Mouse (Mus musculus) cerebellum, adult 2 months (tissue): ENCODE data around the gene Wfikkn1. TPM values are rescaled to one million over a fixed set of nuclear protein-coding genes. Genes with fewer than 3 reads are reported as not detected.

Experiments used
- DNase-seq, 2 experiments: peaks; one replicate each; pipeline ENCODE4 v3.0.0; 2021
- H3K27ac ChIP-seq: fragments of 200-500 bp; 2 replicates; pipeline ENCODE4 v1.5.1; 2012; ENCODE audit warnings: low read length, control low read depth, inconsistent platforms; ENCODE audit not compliant: insufficient read depth
- H3K27me3 ChIP-seq: fragments of 200-500 bp; 2 replicates; pipeline ENCODE4 v1.6.1; 2012; ENCODE audit warnings: inconsistent platforms, mild to moderate bottlenecking, low read length, moderate library complexity; ENCODE audit not compliant: control insufficient read depth, insufficient read depth
- H3K4me1 ChIP-seq: fragments of 200-500 bp; 2 replicates; pipeline ENCODE4 v1.6.1; 2011; ENCODE audit warnings: low read length; ENCODE audit not compliant: control insufficient read depth, insufficient read depth
- H3K4me3 ChIP-seq: fragments of 200-500 bp; replicated peaks from 2 replicates; pipeline ENCODE3; 2011; ENCODE audit warnings: mild to moderate bottlenecking, low read depth, low read length, control low read depth; ENCODE audit not compliant: insufficient read depth
- CTCF ChIP-seq: fragments of 200-500 bp; IDR thresholded peaks from 2 replicates; pipeline ENCODE4 v1.5.1; 2011; ENCODE audit warnings: low read depth, mild to moderate bottlenecking, control low read depth, low read length, moderate library complexity, borderline replicate concordance; ENCODE audit not compliant: insufficient read depth
- POLR2A ChIP-seq: fragments of 200-500 bp; IDR thresholded peaks from 2 replicates; pipeline ENCODE4 v1.6.1; 2011; ENCODE audit warnings: low read length, control low read depth, borderline replicate concordance; ENCODE audit not compliant: insufficient read depth
- WGBS: fragments of 180-500 bp; shearing (Covaris S2); methylation state at CpG from one replicate; pipeline ENCODE4 v1.1.7; 2018; 5-methylcytosine and 5-hydroxymethylcytosine counted together
- polyA plus RNA-seq: library from polyadenylated mRNA; depleted of rRNA; stranded (reverse); fragments of >200 nt; gene quantifications from 2 replicates; pipeline ENCODE4 v1.2.3, GENCODE M21; 2012; rRNA removed

Wfikkn1 gene
- polyA plus RNA-seq, 1 experiment: 1.1 TPM

DNA sequence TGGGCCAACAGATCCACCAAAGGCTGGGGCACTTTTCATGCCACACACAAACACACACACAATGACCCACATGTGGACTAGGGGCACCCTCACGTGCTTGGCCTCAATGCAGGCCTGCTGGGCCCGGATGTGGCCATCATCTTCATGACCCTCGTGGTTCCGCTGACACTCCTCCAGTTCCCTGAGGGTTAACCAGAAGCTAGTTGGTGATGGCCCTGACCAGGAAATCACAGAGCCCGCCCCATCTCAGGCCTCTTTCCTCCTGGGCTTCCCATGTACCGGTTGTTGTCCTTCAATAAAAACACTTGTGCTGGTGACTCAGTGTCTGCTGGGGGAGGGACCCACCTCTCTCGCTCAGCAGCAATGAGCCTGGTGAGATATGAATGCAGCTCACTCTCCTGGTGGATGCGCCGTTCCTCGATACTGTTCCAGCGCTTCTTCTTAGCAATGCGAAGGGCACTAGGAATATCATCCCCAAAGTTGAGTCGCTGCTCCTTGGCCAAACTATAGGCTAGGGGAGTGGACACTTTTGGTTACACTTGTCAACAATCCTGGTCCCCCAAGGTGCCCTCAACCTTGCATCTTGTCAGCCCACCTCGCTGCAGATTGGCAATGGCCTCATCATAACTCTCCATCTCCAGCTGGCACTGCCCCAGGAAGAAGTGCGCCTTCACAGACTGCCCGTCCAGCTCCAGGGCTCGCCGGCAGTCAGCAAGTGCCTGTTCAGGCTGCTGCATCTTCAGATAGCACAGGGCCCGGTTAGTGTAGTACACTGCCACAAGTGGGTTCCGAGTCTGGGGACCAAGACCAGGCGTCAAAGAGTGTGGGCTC is 49.0 kb downstream of the Wfikkn1 start:
- H3K4me1 ChIP-seq: peaks cover 50% of the 10 kb centered on the region
- DNase-seq: peak; percentile 59 to 64
- no peaks in the 10 kb centered on the region for H3K27me3 ChIP-seq
- no peak for TF ChIP-seq POLR2A
- no peak for TF ChIP-seq CTCF
- no peak overlapping the region for H3K27ac ChIP-seq
- WGBS: 37% methylated on average over 21 of the region's 21 CpGs
- H3K4me3 ChIP-seq: peak overlapping the region; percentile 81

- WGBS: 77% methylated on average over 14 of the region's 14 CpGs
- no peak for DNase-seq
- no peak overlapping the region for H3K27ac ChIP-seq
- H3K27me3 ChIP-seq: no peaks in the 10 kb centered on the region
- H3K4me3 ChIP-seq: no peak overlapping the region
- H3K4me1 ChIP-seq: peaks cover 45% of the 10 kb centered on the region
- TF ChIP-seq CTCF (no peak), POLR2A (no peak)
Observed at GRCm38 (mm10) chr17:25830806-25831431, 49.7 kb downstream of the Wfikkn1 start.

- DNase-seq: no peak
- H3K4me3 ChIP-seq: no peak overlapping the region
- TF ChIP-seq CTCF: no peak
- TF ChIP-seq POLR2A: no peak
- no peaks in the 10 kb centered on the region for H3K27me3 ChIP-seq
- H3K4me1 ChIP-seq: peaks cover 39% of the 10 kb centered on the region
- no peak overlapping the region for H3K27ac ChIP-seq
- WGBS: 80% methylated on average over 4 of the region's 4 CpGs
Observed at GRCm38 (mm10) chr17:25830200-25830753, 50.4 kb downstream of the Wfikkn1 start.

- Histone ChIP-seq H3K4me1 (peaks cover 32% of the 10 kb centered on the region), H3K27me3 (no peaks in the 10 kb centered on the region), H3K4me3 (peak overlapping the region; percentile 92), H3K27ac (no peak overlapping the region)
- peak; percentile 22; the same call in 1 of the 2 replicates for TF ChIP-seq POLR2A
- no peak for TF ChIP-seq CTCF
- DNase-seq: no peak
- 16% methylated on average over 8 of the region's 8 CpGs for WGBS
Observed at GRCm38 (mm10) chr17:25829558-25830017, 51.1 kb downstream of the Wfikkn1 start.

- WGBS: 1% methylated on average over 32 of the region's 32 CpGs
- Histone ChIP-seq H3K27me3 (no peaks in the 10 kb centered on the region), H3K4me1 (peaks cover 33% of the 10 kb centered on the region), H3K27ac (peak within 1 kb of the TSS; percentile 52), H3K4me3 (peak within 1 kb of the TSS; percentile 92)
- TF ChIP-seq CTCF: peak; percentile 58; the same call in 1 of the 2 replicates
- peak; percentile 80 for TF ChIP-seq POLR2A
- DNase-seq: peak; percentile 84 to 85
Observed at GRCm38 (mm10) chr17:25828712-25829557, 51.7 kb downstream of the Wfikkn1 start, which contains the start of gene Jmjd8. Gene Jmjd8, plus strand, starts transcription at chr17:25828867.

DNA sequence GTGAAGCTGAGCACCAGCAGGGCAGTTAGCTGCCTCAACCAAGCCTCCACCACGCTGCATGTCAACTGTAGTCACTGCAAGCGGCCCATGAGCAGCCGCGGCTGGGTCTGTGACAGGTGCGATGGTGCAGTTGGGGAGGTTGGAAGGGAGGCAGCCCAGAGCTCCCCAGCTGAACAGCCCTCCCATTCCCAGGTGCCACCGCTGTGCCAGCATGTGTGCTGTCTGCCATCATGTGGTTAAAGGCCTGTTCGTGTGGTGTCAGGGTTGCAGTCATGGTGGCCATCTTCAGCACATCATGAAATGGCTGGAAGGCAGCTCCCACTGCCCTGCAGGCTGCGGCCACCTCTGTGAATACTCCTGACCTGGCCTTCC is 52.4 kb downstream of the Wfikkn1 start:
- no peak for TF ChIP-seq CTCF
- no peak for TF ChIP-seq POLR2A
- H3K4me3 ChIP-seq: peak overlapping the region; percentile 92
- DNase-seq: no peak
- peak overlapping the region; percentile 6; the same call in 1 of the 2 replicates for H3K27ac ChIP-seq
- 66% methylated on average over 8 of the region's 8 CpGs for WGBS
- peaks cover 33% of the 10 kb centered on the region for H3K4me1 ChIP-seq
- no peaks in the 10 kb centered on the region for H3K27me3 ChIP-seq

Other genes with a start within 250 kb of the Wfikkn1 start
- 489 and 519 TPM in 2 replicates for gene Gng13, start 163.7 kb downstream of the Wfikkn1 start, polyA plus RNA-seq
- 3.7 and 4.1 TPM in 2 replicates for gene Chtf18, start 153.4 kb downstream of the Wfikkn1 start, polyA plus RNA-seq
- gene Rpusd1, start 153.2 kb downstream of the Wfikkn1 start, polyA plus RNA-seq: 96.4 and 97.4 TPM in 2 replicates
- gene Mslnl, start 144.8 kb downstream of the Wfikkn1 start, polyA plus RNA-seq: 0.73 and 1.1 TPM in 2 replicates
- gene Msln, start 126.5 kb downstream of the Wfikkn1 start, polyA plus RNA-seq: 0.21 and 0.38 TPM in 2 replicates
- 43.5 and 45.5 TPM in 2 replicates for gene Narfl, start 107.1 kb downstream of the Wfikkn1 start, polyA plus RNA-seq
- gene Haghl, start 95.2 kb downstream of the Wfikkn1 start, polyA plus RNA-seq: 340 and 348 TPM in 2 replicates
- gene Ccdc78, start 94.3 kb downstream of the Wfikkn1 start, polyA plus RNA-seq: 0.47 and 0.79 TPM in 2 replicates
- gene Fam173a, start 88.0 kb downstream of the Wfikkn1 start, polyA plus RNA-seq: 167 and 178 TPM in 2 replicates
- 3.3 and 5.0 TPM in 2 replicates for gene AC134908.4, start 85.2 kb downstream of the Wfikkn1 start, polyA plus RNA-seq
- gene Metrn, start 83.7 kb downstream of the Wfikkn1 start, polyA plus RNA-seq: 534 and 542 TPM in 2 replicates
- gene Fbxl16, start 71.8 kb downstream of the Wfikkn1 start, polyA plus RNA-seq: 187 and 207 TPM in 2 replicates
- 32.8 and 34.2 TPM in 2 replicates for gene Wdr24, start 57.2 kb downstream of the Wfikkn1 start, polyA plus RNA-seq
- gene Jmjd8, start 52.0 kb downstream of the Wfikkn1 start, polyA plus RNA-seq: 65.8 and 75.2 TPM in 2 replicates
- 326 and 333 TPM in 2 replicates for gene Stub1, start 47.5 kb downstream of the Wfikkn1 start, polyA plus RNA-seq
- gene Rhbdl1, start 43.6 kb downstream of the Wfikkn1 start, polyA plus RNA-seq: 111 and 119 TPM in 2 replicates
- 42.9 and 45.9 TPM in 2 replicates for gene Gm20683, start 39.1 kb downstream of the Wfikkn1 start, polyA plus RNA-seq
- 105 and 121 TPM in 2 replicates for gene Rhot2, start 36.0 kb downstream of the Wfikkn1 start, polyA plus RNA-seq
- 21.6 and 26.9 TPM in 2 replicates for gene Wdr90, start 19.4 kb downstream of the Wfikkn1 start, polyA plus RNA-seq
- gene Mcrip2, start 12.1 kb downstream of the Wfikkn1 start, polyA plus RNA-seq: 31.9 and 34.1 TPM in 2 replicates
- gene Mettl26, start 5.8 kb downstream of the Wfikkn1 start, polyA plus RNA-seq: 110 and 116 TPM in 2 replicates
- 70.0 and 74.6 TPM in 2 replicates for gene Rab40c, start 38.9 kb upstream of the Wfikkn1 start, polyA plus RNA-seq
- gene Pigq, start 64.1 kb upstream of the Wfikkn1 start, polyA plus RNA-seq: 170 and 191 TPM in 2 replicates
- 1.9 and 2.5 TPM in 2 replicates for gene Nhlrc4, start 64.1 kb upstream of the Wfikkn1 start, polyA plus RNA-seq
- gene A930017K11Rik, start 71.7 kb upstream of the Wfikkn1 start, polyA plus RNA-seq: 13.4 and 14.0 TPM in 2 replicates
- 88.7 and 92.8 TPM in 2 replicates for gene Capn15, start 104.9 kb upstream of the Wfikkn1 start, polyA plus RNA-seq
- 81.8 and 82.9 TPM in 2 replicates for gene Rab11fip3, start 188.7 kb upstream of the Wfikkn1 start, polyA plus RNA-seq
- gene Decr2, start 209.5 kb upstream of the Wfikkn1 start, polyA plus RNA-seq: 39.5 and 41.3 TPM in 2 replicates
- 6.2 and 6.7 TPM in 2 replicates for gene Nme4, start 214.7 kb upstream of the Wfikkn1 start, polyA plus RNA-seq
- 41.0 and 48.2 TPM in 2 replicates for gene Tmem8, start 232.4 kb upstream of the Wfikkn1 start, polyA plus RNA-seq
- 114 and 118 TPM in 2 replicates for gene Mrpl28, start 242.6 kb upstream of the Wfikkn1 start, polyA plus RNA-seq